8 mouse cellular contexts compared by ENCODE assay signal in the genomic region with DNA sequence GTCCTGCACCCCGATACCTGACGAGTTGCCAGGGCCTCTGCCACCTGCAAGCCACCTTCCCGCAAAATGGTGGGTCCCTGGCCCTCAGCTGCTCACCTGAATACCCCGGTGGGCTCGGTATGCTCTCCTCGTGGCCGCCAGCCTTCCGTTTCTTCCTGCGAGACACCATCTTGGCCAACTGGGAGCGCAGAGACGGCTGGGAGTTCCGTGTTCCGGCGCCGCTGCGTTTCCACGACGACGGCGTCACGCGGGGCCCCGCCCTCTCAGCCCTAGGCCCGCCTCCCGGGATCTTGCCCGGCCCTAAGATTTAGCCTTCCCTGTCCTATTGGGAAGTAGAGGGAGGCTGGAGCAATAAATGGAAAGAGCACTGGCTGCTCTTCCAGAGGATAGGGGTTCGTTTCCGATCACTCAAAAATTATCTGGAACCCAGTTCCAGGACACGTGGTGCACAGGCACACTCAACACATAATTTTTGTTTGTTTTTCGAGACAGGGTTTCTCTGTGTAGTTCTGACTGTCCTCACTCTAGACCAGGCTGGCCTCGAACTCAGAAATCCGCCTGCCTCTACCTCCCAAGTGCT. TPM values are rescaled to one million over a fixed set of nuclear protein-coding genes. Genes with fewer than 3 reads are reported as not detected.
A peak's percentile ranks its signal among the peaks of the same experiment; 100 is the strongest.
DNase-seq lines count a peak whose midpoint lies in the region; ATAC-seq lines count a peak whose summit lies in the region.

Rrp7a (minus strand) TSS at position 236 of the 580 bp plus-strand sequence.

- DNase-seq in adipocyte (ENCODE audit: low spot score): peak; percentile 89
- DNase-seq in embryo, embryonic 10 days (ENCODE audit: low spot score): peak; percentile 94
- peak; percentile 93 for DNase-seq in gastrocnemius, postnatal 14 days
- peak; percentile 89 to 95 for DNase-seq in left cerebral cortex, postnatal 10 days (ENCODE audit: extremely low spot score in 1 of 2, low spot score in 2 of 2)
- DNase-seq in right cerebral cortex, postnatal 25 days: peak; percentile 95
- peak; percentile 89 to 92 for DNase-seq in urinary bladder, postnatal 4 days (ENCODE audit: low spot score in 2 of 2)

- ATAC-seq in inflammation-experienced regulatory T-cells, adult 6 months: peak; percentile 78
- peak; percentile 85 for ATAC-seq in megakaryocyte-erythroid progenitor cell, adult 5-6 weeks (replicated peaks; ENCODE audit: low FRiP score, low TSS enrichment, poor library complexity, severe bottlenecking)

- intact Hi-C loops in gastrocnemius, postnatal 14 days (cut with DNase I; ENCODE audit: low total_unique reads): no loop called here
- intact Hi-C loops in left cerebral cortex, postnatal 10 days (cut with DNase I): no loop called here

RNA-seq across cellular contexts. Expression of gene Rrp7a, which starts in this region (rescaled TPM):
- total RNA-seq in gastrocnemius, postnatal 14 days (2021): 10 to 100 TPM; 40.2 to 41.2 TPM
- polyA plus RNA-seq in inflammation-experienced regulatory T-cells, adult 6 months (2017; shearing (Covaris generic)): 10 to 100 TPM; 70.6 to 86.9 (median 82.4) TPM
- total RNA-seq in left cerebral cortex, postnatal 10 days (2021): 100 to 1,000 TPM; 122 to 128 TPM
- total RNA-seq in megakaryocyte-erythroid progenitor cell, adult 5-6 weeks (2014; fragmentation: Nextera tagmentation): 30.4 and 53.1 TPM in 2 replicates
- 107 and 139 TPM in 2 replicates for total RNA-seq in megakaryocyte-erythroid progenitor cell, adult 5-6 weeks (2017)

Comparison
In these comparisons a context has a peak if more than half of its experiments do, and no peak if none do; other contexts are left out.
1. Peak in every context shown above with its lines: DNase-seq and ATAC-seq.